Mouse (Mus musculus) thymus, postnatal 36 days (tissue): Measurements from ENCODE around the gene Rbm17.
"Not testable (repeated sequence)": the region's sequence is repeated elsewhere in the genome, so short reads cannot be mapped to it uniquely, and the experiment has no call there.

Source experiments
- DNase-seq, 2 experiments: peaks; one replicate each; pipeline ENCODE4 v3.0.0; 2022; ENCODE audit warnings: mixed read lengths in 2 of 2

Gene Rbm17

DNA sequence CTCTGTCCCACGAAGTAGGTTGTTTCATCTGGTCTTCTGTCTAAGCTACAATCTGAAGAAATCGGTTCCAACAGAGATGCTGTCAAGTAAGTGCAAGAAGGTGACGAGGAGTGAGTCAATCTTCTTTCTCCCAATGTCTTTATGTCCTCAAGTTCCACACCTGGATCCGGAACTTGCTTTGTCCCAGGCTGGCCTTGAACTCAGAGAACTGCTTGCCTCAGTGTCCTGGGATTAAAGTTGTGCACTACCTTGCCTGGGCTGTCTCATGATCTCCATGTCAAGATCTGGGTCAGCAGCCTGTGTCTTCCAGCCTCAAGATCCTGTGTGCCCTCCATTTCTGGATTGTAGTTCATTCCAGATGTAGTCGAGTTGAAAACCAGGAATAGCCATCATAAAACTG is at the start of gene Rbm17:
Gene Rbm17 (minus strand): TSS at position 101 of the 400 bp plus-strand sequence.
- DNase-seq = peak in 1 of 2 experiments; percentile 19

- peak; percentile 66 to 79 for DNase-seq
Measured at GRCm38 (mm10) chr2:11653330-11653729, 49.4 kb upstream of the Rbm17 start.

- DNase-seq = no peak
Measured at GRCm38 (mm10) chr2:11652780-11653179, 48.8 kb upstream of the Rbm17 start.

DNA sequence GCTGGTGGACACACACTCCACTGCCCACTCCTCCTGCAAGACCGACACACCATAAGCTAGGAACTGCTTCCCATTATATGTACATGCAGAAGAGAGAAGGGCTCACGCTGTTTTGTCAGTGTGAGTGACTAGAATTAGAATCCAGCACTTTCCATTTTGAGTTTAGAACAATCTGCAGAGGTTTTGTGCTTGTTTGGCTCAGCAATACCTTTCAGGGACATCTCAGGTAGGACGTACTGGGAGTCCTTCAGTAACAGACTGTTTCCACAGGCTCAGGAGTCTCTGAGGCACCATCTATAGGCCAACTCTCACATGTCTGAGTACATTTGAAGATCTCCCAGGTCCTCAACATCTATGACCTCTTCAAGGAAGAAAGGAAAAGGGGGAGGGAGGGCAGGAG is 48.2 kb upstream of the Rbm17 start:
- no peak for DNase-seq

- DNase-seq = no peak
Measured at GRCm38 (mm10) chr2:11651476-11651875, 47.5 kb upstream of the Rbm17 start.

DNA sequence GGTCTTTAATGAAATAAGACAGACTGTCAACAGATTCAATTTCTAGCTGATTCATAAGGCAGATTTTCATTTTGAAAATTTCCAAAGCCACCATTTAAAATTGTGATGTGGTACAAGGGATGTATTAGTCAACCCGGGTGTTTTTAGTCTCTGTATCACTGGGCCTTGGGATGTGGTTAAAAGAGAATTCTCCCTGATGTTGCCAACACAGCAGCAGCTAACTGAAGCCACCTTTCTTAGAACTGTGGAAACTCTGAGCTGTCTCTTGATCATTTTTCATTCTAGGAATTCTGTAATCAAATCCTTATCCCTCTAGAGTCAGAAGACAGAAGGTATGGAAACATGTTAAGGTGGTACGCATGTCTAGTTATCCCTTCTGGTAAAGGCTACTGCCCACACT is 41.3 kb upstream of the Rbm17 start:
- DNase-seq = no peak

DNA sequence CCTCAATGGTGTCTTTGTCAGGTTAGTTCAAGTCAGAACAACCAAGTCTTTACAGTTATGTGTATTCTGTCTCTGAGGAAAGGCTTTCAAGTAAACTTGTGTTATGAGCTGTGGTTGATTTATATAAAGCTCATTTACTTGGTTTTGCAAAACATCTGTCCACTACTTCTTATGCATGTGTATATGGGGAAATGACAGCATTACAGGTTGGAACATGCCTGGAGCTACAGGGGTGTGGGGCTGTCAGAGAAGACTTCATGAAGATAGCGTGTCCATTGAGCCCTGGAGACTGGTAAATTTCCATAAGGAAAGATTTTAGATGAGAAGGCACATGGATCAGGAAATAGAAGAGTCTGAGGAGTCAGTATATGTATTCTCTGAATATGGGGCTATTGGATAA is 40.1 kb upstream of the Rbm17 start:
- no peak for DNase-seq

DNA sequence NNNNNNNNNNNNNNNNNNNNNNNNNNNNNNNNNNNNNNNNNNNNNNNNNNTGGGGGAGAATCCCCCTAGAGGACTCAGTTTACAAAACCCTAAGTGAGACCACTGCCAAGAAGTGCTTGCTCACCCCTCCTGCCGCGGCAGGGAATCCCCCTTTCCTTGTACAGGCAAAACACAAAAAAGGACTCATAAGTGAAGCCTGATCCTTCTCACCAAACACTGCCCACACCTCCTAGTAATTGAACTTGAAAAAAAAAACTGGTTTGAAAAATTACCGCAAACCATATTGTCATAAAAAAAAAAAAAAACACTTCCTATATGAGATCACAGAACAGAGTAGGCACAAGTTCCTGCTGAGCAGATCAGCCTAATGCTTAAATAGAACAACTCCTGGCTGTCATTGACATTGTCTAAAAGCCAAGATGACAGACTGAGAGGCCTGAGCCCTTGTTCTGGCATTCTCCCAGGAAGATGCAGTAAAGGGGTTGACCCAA is 38.5 kb upstream of the Rbm17 start, which contains the start of gene Il2ra:
Gene Il2ra (plus strand): TSS at position 357 of the 491 bp plus-strand sequence.
- DNase-seq = no peak

- DNase-seq = peak in 1 of 2 experiments; percentile 38
Measured at GRCm38 (mm10) chr2:11637115-11637514, 33.2 kb upstream of the Rbm17 start.

DNA sequence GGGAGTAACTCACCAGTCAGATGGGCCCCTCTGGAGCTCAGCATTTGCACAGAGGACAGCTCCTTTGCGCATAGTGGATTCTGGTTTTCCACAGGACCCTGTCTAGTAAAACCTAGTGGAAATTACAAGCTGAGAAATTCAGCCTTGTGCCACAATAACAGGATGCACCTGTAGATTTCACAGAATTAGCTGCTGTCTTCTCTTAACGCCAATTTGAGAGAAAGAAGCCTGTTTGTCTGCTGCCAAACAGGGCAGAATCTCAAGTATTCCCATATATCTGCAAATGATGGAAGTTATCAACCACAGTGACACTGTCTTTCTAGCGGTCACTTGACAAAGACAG is 32.2 kb upstream of the Rbm17 start:
- peak; percentile 24 to 49 for DNase-seq

- DNase-seq = peak; percentile 52 to 71
Measured at GRCm38 (mm10) chr2:11635471-11636137, 31.7 kb upstream of the Rbm17 start.

DNA sequence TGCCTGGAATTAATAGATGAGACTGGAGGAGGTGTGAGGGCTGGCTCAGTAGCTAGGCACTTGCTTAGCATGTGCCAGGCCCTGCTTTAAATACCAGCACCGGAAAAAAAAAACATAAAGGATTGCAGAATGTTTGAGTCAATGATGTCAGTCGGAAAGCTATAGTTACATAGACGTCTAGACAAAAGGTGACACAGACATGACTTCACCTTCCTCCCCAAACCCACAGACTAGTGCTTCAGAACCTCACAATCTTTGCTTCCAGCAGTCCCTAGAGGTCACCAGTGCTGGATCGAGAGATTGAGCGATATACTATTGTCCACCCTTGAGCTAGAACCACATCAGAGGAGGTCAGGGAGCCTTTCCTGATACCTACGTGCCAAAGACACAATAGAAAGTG is 31.1 kb upstream of the Rbm17 start:
- no peak for DNase-seq

GRCm38 (mm10) chr2:11625890-11626289 is 21.9 kb upstream of the Rbm17 start, which contains the start of gene Gm17490:
Gm17490 (minus strand) TSS chr2:11626264.
- DNase-seq = no peak

- no peak for DNase-seq
Measured at GRCm38 (mm10) chr2:11623726-11624125, 19.8 kb upstream of the Rbm17 start.

DNA sequence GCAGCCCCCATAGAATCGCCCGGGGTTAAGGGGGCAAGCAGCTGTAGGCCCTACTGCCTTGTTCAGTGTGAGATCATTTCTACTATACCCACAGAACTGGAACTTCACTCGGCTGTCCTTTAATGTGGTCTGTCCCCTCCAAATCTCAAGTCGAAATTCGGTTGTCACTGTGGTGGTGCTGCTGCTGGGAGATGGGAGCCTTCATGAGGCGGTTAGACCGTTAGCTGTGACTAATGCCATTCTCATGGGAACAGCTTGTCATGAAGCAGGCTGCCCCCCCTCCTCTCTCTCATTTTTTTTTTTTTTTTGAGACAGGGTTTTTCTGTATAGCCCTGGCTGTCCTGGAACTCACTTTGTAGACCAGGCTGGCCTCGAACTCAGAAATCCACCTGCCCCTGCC is 19.2 kb upstream of the Rbm17 start:
- DNase-seq = no peak

DNA sequence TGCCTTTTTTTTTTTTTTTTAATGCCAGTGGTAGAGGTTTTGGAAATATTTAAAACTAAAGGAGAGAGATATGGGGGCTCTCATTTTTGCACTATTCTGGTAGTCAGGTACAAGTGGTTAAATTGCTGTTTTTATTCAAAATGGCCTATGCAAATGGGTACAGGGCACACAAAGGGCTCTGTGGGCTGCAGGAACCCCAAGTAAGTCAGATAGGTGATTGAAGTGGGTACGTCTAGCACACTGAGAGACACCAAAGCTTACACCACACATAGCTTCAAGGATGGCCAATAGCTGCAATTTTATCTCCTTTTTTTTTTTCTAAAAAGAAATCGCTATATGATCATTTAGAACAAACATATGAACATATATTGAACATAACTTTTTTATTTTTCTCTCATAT is 15.6 kb upstream of the Rbm17 start:
- DNase-seq = no peak

DNA sequence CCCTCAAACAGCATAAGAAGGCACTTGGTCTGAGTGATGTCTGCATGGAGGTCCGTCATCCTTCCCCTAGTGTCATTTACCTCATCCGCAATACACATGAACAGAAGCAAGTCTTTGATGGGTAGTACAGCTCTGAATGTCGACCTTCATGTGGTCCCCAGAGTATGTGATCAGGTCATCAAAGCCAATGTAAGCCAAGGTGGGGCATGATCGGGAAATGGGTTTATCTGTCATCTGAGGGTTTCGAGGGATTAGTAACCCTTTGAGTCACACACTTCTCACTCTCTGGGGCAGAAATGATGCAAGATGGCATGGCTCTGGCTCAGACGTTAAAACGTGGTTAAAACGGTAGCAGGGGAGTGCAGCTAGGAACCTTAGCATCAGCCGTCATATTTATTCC is 12.9 kb upstream of the Rbm17 start:
- DNase-seq = no peak

- DNase-seq = not testable (repeated sequence)
Measured at GRCm38 (mm10) chr2:11612939-11613338, 9.0 kb upstream of the Rbm17 start.

DNA sequence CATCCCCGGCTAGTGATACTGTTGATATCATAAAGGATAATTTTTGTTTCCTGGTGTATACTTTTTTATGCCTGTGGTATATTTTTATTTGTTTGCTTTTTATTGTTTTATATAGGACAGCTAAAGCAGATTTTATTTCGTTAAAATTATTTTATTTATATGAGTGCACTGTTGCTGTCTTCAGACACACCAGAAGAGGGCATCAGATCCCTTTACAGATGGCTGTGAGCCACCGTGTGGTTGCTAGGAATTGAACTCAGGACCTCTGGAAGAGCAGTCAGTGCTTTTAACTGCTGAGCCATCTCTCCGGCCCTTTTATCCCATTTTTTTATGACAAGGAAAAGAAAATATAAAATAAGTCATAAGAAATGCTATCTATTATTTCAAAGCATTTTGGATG is 2.8 kb upstream of the Rbm17 start:
- DNase-seq = not testable (repeated sequence)

- peak in 1 of 2 experiments; percentile 39 for DNase-seq
Measured at GRCm38 (mm10) chr2:11604911-11605310, 958 bp upstream of the Rbm17 start.

GRCm38 (mm10) chr2:11602506-11603489 is 1.2 kb downstream of the Rbm17 start:
- DNase-seq = peak; percentile 95 to 98

GRCm38 (mm10) chr2:11601795-11602194 is 2.2 kb downstream of the Rbm17 start:
- DNase-seq = no peak

- no peak for DNase-seq
Measured at GRCm38 (mm10) chr2:11597906-11598305, 6.0 kb downstream of the Rbm17 start.

- no peak for DNase-seq
Measured at GRCm38 (mm10) chr2:11596690-11597089, 7.3 kb downstream of the Rbm17 start.
